Mouse (Mus musculus) stomach, embryonic 14.5 days (tissue): Measurements from ENCODE around the gene Nr1h2. TPM values are rescaled to one million over a fixed set of nuclear protein-coding genes. Genes with fewer than 3 reads are reported as not detected.

Experiments used
- ATAC-seq: fragments of 200-750 bp; cut with Nextera tagmentation; 2 replicates; pipeline ENCODE4 v1.8.0; 2017; ENCODE audit warnings: low read depth, moderate TSS enrichment; ENCODE audit not compliant: insufficient number of reproducible peaks, insufficient read depth, low FRiP score
- H3K27ac ChIP-seq: fragments of 300-500 bp; sonication (generic); 2 replicates; pipeline ENCODE4 v1.5.1; 2014; ENCODE audit warnings: mild to moderate bottlenecking, low read length, moderate library complexity, mixed read lengths
- H3K27me3 ChIP-seq: fragments of 300-500 bp; sonication (generic); 2 replicates; pipeline ENCODE4 v1.6.1; 2014; ENCODE audit warnings: low read length, control low read depth, mixed read lengths; ENCODE audit not compliant: control insufficient read depth, insufficient read depth
- H3K36me3 ChIP-seq: fragments of 300-500 bp; sonication (generic); 2 replicates; pipeline ENCODE4 v1.6.1; 2014; ENCODE audit warnings: mild to moderate bottlenecking, control low read depth, low read length, moderate library complexity, mixed read lengths; ENCODE audit not compliant: control insufficient read depth, insufficient read depth
- H3K4me1 ChIP-seq: fragments of 300-500 bp; sonication (generic); 2 replicates; pipeline ENCODE4 v1.6.1; 2014; ENCODE audit warnings: low read length, control low read depth, mixed read lengths; ENCODE audit not compliant: control insufficient read depth, insufficient read depth
- H3K4me2 ChIP-seq: fragments of 300-500 bp; sonication (generic); replicated peaks from 2 replicates; pipeline ENCODE4 v1.6.1; 2014; ENCODE audit warnings: low read depth, low read length, control low read depth
- H3K4me3 ChIP-seq: fragments of 300-500 bp; sonication (generic); 2 replicates; pipeline ENCODE4 v1.5.1; 2014; ENCODE audit warnings: low read depth, low read length, control low read depth
- H3K9ac ChIP-seq: fragments of 300-500 bp; sonication (generic); replicated peaks from 2 replicates; pipeline ENCODE4 v1.6.1; 2014; ENCODE audit warnings: low read depth, mild to moderate bottlenecking, control low read depth, low read length, moderate library complexity, mixed read lengths
- H3K9me3 ChIP-seq: fragments of 300-500 bp; sonication (generic); 2 replicates; pipeline ENCODE4 v1.6.1; 2016; ENCODE audit warnings: low read depth, low read length, control low read depth; ENCODE audit not compliant: control insufficient read depth
- WGBS: fragments of 180-500 bp; shearing (Covaris S2); extraction: QIAGEN DNeasy Blood & Tissue Kit; methylation state at CpG from one replicate; pipeline ENCODE4 v1.1.7; 2014; 5-methylcytosine and 5-hydroxymethylcytosine counted together
- microRNA-seq: library from miRNA; unstranded; fragments of <30 nt; microRNA quantifications from one replicate; pipeline ENCODE4, GENCODE M21; 2016
- polyA plus RNA-seq: library from polyadenylated mRNA; unstranded; fragments of >200 nt; fragmentation: Nextera tagmentation; extraction: Ambion mirVana; gene quantifications from 2 replicates; pipeline ENCODE4 v1.2.1, GENCODE M21; 2014

Gene Nr1h2
- polyA plus RNA-seq, 1 experiment from 2014 or later = 66.7 TPM

DNA sequence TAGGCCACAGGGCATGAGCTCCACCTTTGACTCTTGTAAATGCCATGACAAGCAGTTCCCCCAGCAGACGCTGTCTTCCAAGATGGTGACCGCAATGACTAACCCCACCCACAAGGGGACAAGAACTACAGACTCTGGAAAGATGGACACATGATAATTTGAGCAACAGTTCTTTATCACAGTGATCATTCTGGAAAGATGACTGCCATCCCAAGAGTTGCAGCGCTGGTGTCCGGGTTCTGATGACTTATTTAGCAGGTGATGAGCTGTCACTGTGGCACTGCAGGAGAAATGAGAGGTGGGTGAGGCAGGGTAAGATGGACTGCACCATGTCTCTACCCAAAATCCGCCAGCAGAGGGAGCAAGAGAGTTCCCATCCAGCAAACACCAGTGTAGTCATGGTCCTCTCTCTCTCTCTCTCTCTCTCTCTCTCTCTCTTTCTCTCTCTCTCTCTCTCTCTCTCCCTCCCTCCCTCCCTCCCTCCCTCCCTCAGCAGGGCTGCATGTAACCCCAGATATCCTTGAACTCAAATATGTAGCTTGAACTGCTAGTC is 52.1 kb downstream of the Nr1h2 start:
- H3K4me1 ChIP-seq = peaks cover 7% of the 10 kb centered on the region; the same call in 1 of the 2 replicates
- H3K9ac ChIP-seq = no peak overlapping the region
- 40% methylated on average over 5 of the region's 5 CpGs for WGBS
- H3K27ac ChIP-seq = no peak overlapping the region
- no peak overlapping the region for H3K4me2 ChIP-seq
- no peaks in the 10 kb centered on the region for H3K36me3 ChIP-seq
- no peaks in the 10 kb centered on the region for H3K9me3 ChIP-seq
- no peak for ATAC-seq
- no peak overlapping the region for H3K4me3 ChIP-seq
- H3K27me3 ChIP-seq = no peaks in the 10 kb centered on the region

DNA sequence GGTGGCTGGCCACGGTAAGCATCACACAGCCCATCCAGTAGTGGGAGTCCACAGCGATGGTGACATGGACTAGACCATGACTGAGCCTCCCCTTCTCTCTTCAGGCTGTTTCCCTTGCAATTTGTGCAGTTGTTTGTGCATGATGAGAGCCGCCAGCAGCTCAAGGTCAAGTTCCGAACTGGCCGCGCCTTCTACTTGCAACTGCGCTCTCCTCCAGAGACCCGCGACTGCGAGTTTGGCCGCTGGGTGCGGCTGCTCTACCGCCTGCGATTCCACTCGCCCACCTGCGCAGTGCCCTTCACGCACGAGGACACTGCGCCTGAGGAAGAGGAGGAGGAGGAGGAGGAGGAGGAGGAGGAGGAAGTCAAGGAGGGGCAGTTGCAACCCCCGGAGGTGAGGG is 53.7 kb downstream of the Nr1h2 start:
- H3K9ac ChIP-seq = no peak overlapping the region
- 52% methylated on average over 20 of the region's 20 CpGs for WGBS
- H3K4me3 ChIP-seq = no peak overlapping the region
- H3K9me3 ChIP-seq = no peaks in the 10 kb centered on the region
- ATAC-seq = no peak
- H3K4me1 ChIP-seq = peaks cover 15% of the 10 kb centered on the region; the same call in 1 of the 2 replicates
- no peak overlapping the region for H3K27ac ChIP-seq
- no peaks in the 10 kb centered on the region for H3K27me3 ChIP-seq
- no peaks in the 10 kb centered on the region for H3K36me3 ChIP-seq
- no peak overlapping the region for H3K4me2 ChIP-seq

Small RNAs within 50 kb of the gene (microRNA-seq; reads per million reads assigned to microRNA genes)
- gene Mir7053 = not detected

Other genes with a start within 250 kb of the Nr1h2 start
- gene Clec11a, start 247.0 kb downstream of the Nr1h2 start, polyA plus RNA-seq = 4.2 and 4.9 TPM in 2 replicates
- gene Shank1, start 243.7 kb downstream of the Nr1h2 start, polyA plus RNA-seq = 4.2 and 4.5 TPM in 2 replicates
- 1.6 and 2.0 TPM in 2 replicates for gene Syt3, start 169.8 kb downstream of the Nr1h2 start, polyA plus RNA-seq
- 1.2 and 1.3 TPM in 2 replicates for gene 1700008O03Rik, start 168.1 kb downstream of the Nr1h2 start, polyA plus RNA-seq
- gene Lrrc4b, start 124.9 kb downstream of the Nr1h2 start, polyA plus RNA-seq = 1.2 and 2.1 TPM in 2 replicates
- 0.52 and 1.1 TPM in 2 replicates for gene Aspdh, start 88.6 kb downstream of the Nr1h2 start, polyA plus RNA-seq
- gene Josd2, start 86.0 kb downstream of the Nr1h2 start, polyA plus RNA-seq = 76.7 and 82.1 TPM in 2 replicates
- gene Emc10, start 57.4 kb downstream of the Nr1h2 start, polyA plus RNA-seq = 113 and 116 TPM in 2 replicates
- gene Fam71e1, start 57.4 kb downstream of the Nr1h2 start, polyA plus RNA-seq = 11.6 and 17.9 TPM in 2 replicates
- gene Mybpc2, start 29.3 kb downstream of the Nr1h2 start, polyA plus RNA-seq = 0.39 and 0.43 TPM in 2 replicates
- not detected in 2 replicates for gene Spib, start 21.9 kb downstream of the Nr1h2 start, polyA plus RNA-seq
- gene Pold1, start 5.1 kb downstream of the Nr1h2 start, polyA plus RNA-seq = 54.3 and 56.6 TPM in 2 replicates
- 1.6 and 2.8 TPM in 2 replicates for gene Napsa, start 18.4 kb upstream of the Nr1h2 start, polyA plus RNA-seq
- 0.39 and 0.57 TPM in 2 replicates for gene Kcnc3, start 36.7 kb upstream of the Nr1h2 start, polyA plus RNA-seq
- 14.0 and 15.8 TPM in 2 replicates for gene Myh14, start 116.9 kb upstream of the Nr1h2 start, polyA plus RNA-seq
- not detected in 2 replicates for gene Izumo2, start 154.8 kb upstream of the Nr1h2 start, polyA plus RNA-seq
- 32.9 and 34.7 TPM in 2 replicates for gene Vrk3, start 194.5 kb upstream of the Nr1h2 start, polyA plus RNA-seq
- 1.9 and 3.0 TPM in 2 replicates for gene Zfp473, start 197.1 kb upstream of the Nr1h2 start, polyA plus RNA-seq